Mouse (Mus musculus) right cerebral cortex, adult 18-20 months (tissue): ENCODE measurements around the gene Ctsa.
"Not testable (repeated sequence)": the region's sequence is repeated elsewhere in the genome, so short reads cannot be mapped to it uniquely, and the experiment has no call there.

Experiments
- DNase-seq: peaks from one replicate; pipeline ENCODE4 v3.0.0; 2022; ENCODE audit warnings: mixed read lengths

Gene Ctsa

DNA sequence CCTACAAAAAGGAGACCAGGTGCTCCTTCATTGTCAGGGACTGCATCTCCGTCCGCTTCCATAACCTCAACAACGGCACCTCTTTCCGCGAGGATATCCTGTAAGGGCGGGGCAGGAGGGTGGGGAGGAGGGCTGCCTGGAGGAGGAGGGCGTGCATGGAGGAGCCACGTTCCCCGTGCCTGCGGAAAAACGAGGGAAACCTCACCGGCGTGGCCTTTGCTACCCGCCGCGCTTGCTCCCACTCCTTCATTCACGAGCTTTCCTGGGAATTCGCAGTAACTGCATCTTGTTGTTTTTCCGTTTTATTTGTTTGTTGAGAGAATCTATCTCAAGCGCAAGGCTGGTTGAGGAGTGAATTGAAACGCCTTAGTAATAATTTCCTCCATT, 27.3 kb upstream of the Ctsa start:
- no peak for DNase-seq

- no peak for DNase-seq
These were observed 26.1 kb upstream of the Ctsa start for GRCm38 (mm10) chr2:164806614-164807013.

GRCm38 (mm10) chr2:164813557-164813956, 19.1 kb upstream of the Ctsa start:
- no peak for DNase-seq

DNA sequence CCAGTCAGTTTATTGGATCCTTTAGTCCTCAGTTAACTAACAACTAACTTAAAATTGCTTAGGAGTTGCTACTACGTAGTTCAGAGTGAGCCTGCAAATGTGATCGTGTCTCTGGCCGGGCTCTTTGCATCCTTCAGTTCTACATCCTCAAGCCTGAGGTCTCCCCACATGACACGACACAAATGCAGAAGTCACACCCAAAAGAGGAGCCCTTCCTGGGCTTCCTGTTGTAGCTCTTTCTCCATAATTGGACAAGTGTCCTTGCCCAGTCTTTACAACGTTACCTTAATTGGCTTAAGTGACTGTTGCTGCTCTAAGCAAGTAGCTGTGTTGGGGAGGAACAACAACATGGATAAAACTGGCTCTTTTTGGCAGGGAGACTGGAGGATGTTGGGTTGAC, 17.3 kb upstream of the Ctsa start:
- DNase-seq: no peak

DNA sequence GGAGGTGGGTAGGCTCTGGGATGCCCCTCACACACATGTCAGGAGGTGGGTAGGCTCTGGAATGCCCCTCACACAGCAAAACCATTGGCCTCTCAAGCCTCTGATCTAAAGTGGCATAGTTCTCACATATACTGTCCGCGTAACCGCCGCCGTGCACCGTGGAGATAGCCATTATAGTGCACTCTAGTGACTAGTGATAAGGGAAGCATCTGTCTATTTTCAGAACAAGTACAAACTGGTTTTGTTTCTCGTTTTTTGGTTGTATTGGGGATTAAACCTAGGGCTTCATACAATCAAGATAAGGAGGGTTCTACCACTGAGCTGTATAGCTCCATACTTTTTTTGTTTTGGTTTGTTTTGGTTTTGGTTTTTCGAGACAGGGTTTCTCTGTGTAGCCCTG, 16.9 kb upstream of the Ctsa start:
- DNase-seq: no peak

- DNase-seq: no peak
These were observed 15.5 kb upstream of the Ctsa start for GRCm38 (mm10) chr2:164817206-164817605.

- no peak for DNase-seq
These were observed 15.0 kb upstream of the Ctsa start for GRCm38 (mm10) chr2:164817703-164818102.

DNA sequence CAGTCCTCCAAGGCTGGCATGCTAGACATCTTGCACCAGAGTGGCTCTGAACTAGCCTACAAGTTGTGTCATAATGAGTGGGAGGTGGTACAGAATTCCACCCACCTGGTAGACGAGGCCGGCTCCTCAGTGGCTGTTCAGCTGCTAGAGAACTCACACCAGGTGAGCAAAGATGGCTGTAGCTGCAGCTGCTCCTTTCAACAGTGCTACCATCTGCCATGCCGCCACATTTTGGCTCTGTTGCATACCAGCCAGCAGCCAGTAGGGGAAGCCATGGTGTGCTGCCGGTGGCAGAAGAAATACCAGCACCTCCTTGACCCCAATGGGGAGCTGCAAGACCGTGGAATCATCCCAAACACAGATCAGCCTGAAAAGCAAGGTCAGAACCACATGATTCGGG, 11.6 kb upstream of the Ctsa start:
- DNase-seq: no peak

DNA sequence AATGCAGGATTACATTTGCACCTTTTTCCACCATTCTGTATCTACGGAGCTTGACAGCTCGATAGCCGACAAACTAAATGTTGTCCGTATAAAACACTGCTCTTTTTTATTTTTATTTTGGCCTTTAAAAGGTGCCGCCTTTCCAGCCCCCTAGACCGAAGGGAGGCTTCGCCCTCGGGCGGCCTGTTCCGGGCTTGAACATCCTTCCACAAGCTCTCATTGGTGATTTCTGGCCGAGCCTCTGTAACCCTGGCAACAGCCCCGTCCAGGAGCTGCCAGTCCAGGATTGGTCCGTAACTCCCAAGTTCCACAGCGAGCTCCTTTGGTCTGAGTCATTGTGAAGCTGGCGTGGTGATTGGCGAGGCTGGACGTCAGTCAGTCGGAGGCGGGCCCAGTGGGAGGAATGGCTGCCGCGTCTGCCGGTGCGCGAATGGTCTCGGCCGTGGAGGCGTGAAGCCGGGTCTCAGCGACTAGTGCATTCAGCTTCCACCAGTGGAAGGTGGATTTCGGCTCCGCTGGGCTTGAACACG, 10.0 kb upstream of the Ctsa start, which contains the start of gene Zswim1:
Gene Zswim1, plus strand, starts transcription at position 51 of the 530 bp plus-strand sequence.
- DNase-seq: peak; percentile 100

GRCm38 (mm10) chr2:164823181-164823585, 9.5 kb upstream of the Ctsa start:
- DNase-seq: peak; percentile 48

DNA sequence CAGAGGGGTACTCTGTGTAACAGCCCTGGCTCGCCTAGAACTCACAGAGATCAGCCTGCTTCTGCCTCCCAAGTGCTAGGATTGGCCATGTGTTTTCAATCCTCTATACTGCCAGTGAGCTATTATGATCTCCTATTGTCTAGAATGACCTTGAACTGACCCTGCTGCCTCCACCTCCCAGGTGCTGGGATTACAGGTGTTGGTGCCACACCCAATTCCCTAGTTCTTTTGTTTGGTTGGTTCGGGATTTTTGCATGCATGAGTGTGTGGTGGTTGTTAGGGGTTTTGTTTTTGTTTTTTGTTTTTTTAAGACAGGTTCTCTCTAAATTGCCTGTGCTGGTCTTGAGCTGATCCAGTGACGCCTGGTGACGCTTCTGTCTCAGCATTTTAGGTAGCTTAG, 8.7 kb upstream of the Ctsa start:
- no peak for DNase-seq

GRCm38 (mm10) chr2:164825521-164825920, 7.2 kb upstream of the Ctsa start:
- no peak for DNase-seq

DNA sequence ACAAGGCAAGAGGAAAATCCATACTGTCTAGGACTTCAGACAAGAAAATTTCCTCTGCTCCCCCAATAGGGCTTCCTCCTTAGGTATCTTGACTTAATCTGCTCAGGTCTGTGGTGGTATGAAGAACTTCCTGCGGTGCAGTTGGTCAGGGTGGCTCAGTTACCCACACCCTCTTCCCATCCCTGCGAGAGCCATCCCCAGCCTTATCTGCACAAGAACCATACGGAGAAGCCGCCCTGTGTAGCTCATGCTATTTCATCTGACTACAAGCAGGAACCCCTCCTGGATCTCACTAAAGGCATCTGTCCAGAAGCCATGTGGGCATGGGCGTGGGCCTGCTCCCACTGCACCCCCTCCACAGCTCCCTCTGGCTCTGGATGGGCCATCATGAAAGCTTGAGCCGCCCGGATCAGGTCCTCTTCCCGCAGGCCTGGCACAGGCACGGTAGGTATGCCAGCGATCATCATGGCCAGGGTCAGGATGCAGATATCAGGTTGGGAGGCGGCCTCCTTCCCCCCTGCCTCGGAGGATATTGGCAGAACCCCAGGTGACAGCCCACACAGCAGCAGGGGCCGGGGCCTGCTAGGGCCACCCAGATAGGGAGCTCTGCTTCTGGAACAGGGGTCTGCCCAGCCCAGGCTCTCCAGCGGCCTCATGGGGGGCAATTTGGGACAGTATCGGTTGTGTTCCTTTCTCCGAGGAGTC, 5.4 kb upstream of the Ctsa start:
- DNase-seq: no peak

DNA sequence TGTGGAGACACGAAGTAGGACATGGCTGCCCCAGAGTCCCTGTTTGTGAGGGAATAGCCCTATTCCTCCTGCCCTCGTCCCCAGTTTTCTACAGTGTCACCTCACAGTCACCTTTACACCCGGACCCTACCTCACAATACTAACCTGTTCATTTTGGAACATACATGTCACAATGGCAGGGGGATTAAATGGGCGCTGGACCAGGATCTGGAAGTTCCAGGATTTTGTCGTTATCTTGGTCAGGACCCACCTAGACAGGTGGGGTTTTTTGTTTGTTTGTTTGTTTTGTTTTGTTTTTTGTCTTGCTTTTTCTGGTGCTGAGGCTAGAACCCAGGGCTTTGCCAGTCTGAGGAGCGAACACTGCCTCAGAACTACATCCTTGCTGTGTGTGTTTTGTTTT, 4.2 kb upstream of the Ctsa start, which contains the start of gene Spata25:
Gene Spata25, minus strand, starts transcription at position 101 of the 400 bp plus-strand sequence.
- no peak for DNase-seq

DNA sequence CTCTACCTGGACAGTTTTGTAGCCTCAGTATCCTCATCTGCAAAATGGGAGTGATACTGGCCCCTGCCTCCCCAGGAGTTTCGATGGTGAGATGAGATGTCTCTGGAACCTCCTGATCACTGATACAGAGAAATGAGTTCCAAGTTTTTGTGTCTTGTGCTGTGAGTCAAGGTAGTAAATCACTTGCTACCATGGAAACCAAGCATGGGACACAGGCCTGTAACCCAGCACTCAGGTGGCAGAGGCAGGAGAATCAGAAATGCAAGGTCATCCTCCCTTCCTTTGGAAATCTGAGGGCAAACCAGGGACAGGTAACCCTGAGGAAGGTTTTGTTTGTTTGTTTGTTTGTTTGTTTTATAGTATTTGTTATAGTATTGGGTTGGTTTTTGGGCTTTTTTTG, 3.6 kb upstream of the Ctsa start:
- no peak for DNase-seq

- DNase-seq: no peak
These were observed 1.6 kb upstream of the Ctsa start for GRCm38 (mm10) chr2:164831029-164831428.

DNA sequence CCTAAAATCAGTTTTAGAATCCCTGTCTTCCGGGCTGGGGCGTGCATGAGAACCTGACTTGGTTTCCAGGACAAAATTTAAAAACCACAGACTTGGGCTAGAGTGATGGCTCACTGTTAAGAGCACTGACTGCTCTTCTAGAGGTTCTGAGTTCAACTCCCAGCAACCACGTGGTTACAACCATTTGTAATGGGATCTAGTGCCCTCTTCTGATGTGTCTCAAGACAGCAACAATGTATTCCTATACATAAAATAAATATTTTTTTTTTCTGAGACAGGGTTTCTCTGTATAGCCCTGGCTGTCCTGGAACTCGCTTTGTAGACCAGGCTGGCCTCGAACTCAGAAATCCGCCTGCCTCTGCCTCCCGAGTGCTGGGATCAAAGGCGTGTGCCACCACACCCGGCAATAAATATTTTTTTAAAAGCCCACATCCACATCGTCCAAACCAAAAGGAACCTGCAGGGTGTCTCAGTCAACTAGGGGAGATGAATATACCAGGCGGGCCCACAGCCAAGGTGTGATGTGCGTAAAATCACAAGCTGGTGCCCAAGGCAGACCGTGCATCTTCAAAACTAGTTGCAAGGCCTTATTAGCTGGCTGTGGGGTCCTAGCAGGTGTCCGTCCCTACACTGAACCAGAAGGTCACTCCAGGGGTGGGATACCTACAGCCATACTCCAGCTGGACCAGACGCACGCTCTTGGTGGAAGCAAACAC, 483 bp upstream of the Ctsa start:
- DNase-seq: no peak

DNA sequence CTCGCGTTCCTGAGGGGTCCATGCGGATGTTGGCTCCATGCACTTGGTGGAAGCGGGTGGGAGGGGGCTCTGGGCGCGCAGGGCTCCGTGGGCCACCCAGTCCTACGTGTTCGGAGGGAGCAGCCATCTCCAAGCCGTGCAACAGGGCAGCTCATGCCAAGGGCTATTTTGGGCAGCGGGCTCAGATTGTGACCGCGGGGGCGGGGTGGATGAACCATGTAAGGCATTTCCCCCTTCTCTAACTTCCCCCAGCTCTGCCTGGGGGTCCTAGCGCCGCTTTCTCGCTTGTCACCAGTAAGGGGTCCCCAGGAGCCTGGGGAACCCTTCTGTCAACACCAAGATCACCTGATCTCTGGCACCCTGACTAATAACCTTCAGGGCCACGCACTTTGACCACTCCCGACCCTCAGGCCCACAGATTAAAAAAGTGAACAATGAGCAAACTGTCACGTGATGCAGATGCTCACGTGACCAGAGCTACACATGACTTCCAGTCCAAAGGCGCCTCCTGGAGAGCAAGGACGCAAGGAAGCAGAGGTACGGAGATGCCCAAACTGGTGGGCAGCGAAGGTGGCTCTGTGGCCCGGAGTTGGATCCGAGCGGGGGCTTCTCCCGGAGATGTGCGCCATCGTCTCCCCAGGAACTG, 764 bp downstream of the Ctsa start, which contains the start of gene Neurl2:
Gene Neurl2, minus strand, starts transcription at position 143 of the 646 bp plus-strand sequence.
- peak; percentile 92 for DNase-seq

- peak; percentile 39 for DNase-seq
These were observed 1.9 kb downstream of the Ctsa start for GRCm38 (mm10) chr2:164834531-164834930.

DNA sequence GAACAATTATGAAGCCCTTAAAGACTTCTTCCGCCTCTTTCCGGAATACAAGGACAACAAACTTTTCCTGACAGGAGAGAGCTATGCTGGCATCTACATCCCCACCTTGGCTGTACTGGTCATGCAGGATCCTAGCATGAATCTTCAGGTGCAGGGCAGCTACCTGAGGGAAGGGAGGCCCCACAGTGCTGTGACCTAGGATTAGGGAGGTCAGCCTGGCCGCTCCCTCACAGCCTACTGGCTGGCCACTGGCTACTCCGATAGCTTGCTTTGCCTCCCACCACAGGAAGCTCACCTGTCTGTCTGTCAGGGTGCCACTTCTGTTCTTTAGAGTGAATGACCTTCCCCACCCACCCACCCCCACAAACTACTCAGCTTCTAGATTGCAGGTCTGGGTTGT, 2.5 kb downstream of the Ctsa start:
- DNase-seq: no peak

DNA sequence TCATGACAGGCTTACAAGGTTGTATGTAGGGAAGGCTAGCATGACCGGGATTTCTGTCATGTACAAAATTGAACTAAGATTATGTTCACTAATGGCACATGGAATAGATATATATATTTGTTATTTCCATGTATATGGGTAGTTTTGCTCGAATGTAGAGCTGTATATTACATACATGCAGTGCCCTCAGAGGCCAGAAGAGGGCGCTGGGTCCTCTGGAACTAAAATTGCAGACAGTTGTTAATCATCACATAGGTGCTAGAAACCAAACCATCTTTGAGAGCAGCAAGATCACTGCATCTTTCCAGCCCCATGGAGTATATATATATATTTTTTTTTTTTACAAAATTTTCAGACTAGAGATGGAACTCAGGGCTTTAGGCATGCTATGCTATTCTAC, 13.1 kb downstream of the Ctsa start:
- no peak for DNase-seq

GRCm38 (mm10) chr2:164850061-164850460, 17.4 kb downstream of the Ctsa start:
- DNase-seq: peak; percentile 33

DNA sequence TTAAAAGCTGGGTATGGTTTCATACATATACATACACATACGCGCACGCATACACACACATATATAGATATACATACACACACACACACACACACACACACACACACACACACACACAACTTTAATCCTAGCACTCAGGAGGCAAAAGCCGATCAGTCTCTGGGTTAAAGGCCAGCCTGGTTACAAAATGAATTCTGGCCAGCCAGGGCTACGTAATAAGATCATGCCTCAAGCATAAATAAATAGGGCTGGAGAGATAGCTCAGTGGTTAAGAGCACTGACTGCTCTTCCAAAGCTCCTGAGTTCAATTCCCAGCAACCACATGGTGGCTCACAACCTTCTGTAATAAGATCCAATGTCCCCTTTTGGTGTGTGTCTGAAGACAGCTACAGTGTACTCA, 22.9 kb downstream of the Ctsa start:
- not testable (repeated sequence) for DNase-seq
